ENCODE assay signal across 7 mouse cellular contexts in genomic region chr8:117801443-117802298, GRCm38 (mm10). TPM values are rescaled to one million over a fixed set of nuclear protein-coding genes. Genes with fewer than 3 reads are reported as not detected.
DNase-seq lines count a peak whose midpoint lies in the region; ATAC-seq lines count a peak whose summit lies in the region.

Mphosph6 (minus strand) TSS chr8:117801943.

- peaks cover 24% of the 10 kb centered on the region for H3K4me1 ChIP-seq in embryonic facial prominence, embryonic 12.5 days
- H3K4me1 ChIP-seq in limb, embryonic 11.5 days (ENCODE audit: control insufficient read depth, insufficient read depth, low read length) = peaks cover 6% of the 10 kb centered on the region
- peaks cover 23% of the 10 kb centered on the region for H3K4me1 ChIP-seq in midbrain, embryonic 14.5 days (ENCODE audit: control insufficient read depth, insufficient read depth, low read length)

- H3K27ac ChIP-seq in embryonic facial prominence, embryonic 12.5 days = peak within 1 kb of the TSS; percentile 86
- peak within 1 kb of the TSS; percentile 44 for H3K27ac ChIP-seq in limb, embryonic 11.5 days (replicated peaks; ENCODE audit: low read depth, low read length)
- peak within 1 kb of the TSS; percentile 71 for H3K27ac ChIP-seq in midbrain, embryonic 14.5 days (replicated peaks; ENCODE audit: low read depth, low read length)

- under 1% methylated on average over 65 of the region's 65 CpGs for WGBS in embryonic facial prominence, embryonic 12.5 days
- WGBS in limb, embryonic 11.5 days = under 1% methylated on average over 65 of the region's 65 CpGs
- under 1% methylated on average over 65 of the region's 65 CpGs for WGBS in midbrain, embryonic 14.5 days

- no peaks in the 10 kb centered on the region for H3K27me3 ChIP-seq in embryonic facial prominence, embryonic 12.5 days
- no peaks in the 10 kb centered on the region for H3K27me3 ChIP-seq in limb, embryonic 11.5 days (ENCODE audit: control insufficient read depth, insufficient read depth, low read length)
- no peaks in the 10 kb centered on the region for H3K27me3 ChIP-seq in midbrain, embryonic 14.5 days (ENCODE audit: control insufficient read depth, insufficient read depth, low read length)

- peak within 1 kb of the TSS; percentile 67 for H3K4me2 ChIP-seq in embryonic facial prominence, embryonic 12.5 days (replicated peaks)
- H3K4me2 ChIP-seq in limb, embryonic 11.5 days (ENCODE audit: low read depth, severe bottlenecking) = peak within 1 kb of the TSS; percentile 62
- H3K4me2 ChIP-seq in midbrain, embryonic 14.5 days (ENCODE audit: low read length) = peak within 1 kb of the TSS; percentile 67

- DNase-seq in adrenal gland, postnatal 25 days = peak; percentile 99
- DNase-seq in heart, adult 11 months = peak; percentile 99
- DNase-seq in kidney, adult 18-20 months = peak; percentile 96
- peak; percentile 98 for DNase-seq in limb, embryonic 11.5 days (ENCODE audit: low spot score)
- peak; percentile 99 for DNase-seq in midbrain, embryonic 14.5 days
- peak; percentile 90 to 95 for DNase-seq in spleen, adult 18-20 months

- peak within 1 kb of the TSS; percentile 81 for H3K9ac ChIP-seq in embryonic facial prominence, embryonic 12.5 days
- H3K9ac ChIP-seq in limb, embryonic 11.5 days (ENCODE audit: low read length) = peak within 1 kb of the TSS; percentile 66
- peak within 1 kb of the TSS; percentile 70 for H3K9ac ChIP-seq in midbrain, embryonic 14.5 days (replicated peaks; ENCODE audit: low read length)

- peaks cover 21% of the 10 kb centered on the region for H3K36me3 ChIP-seq in embryonic facial prominence, embryonic 12.5 days
- peaks cover 5% of the 10 kb centered on the region; the same call in 1 of the 2 replicates for H3K36me3 ChIP-seq in limb, embryonic 11.5 days (ENCODE audit: control insufficient read depth, insufficient read depth, low read length)
- H3K36me3 ChIP-seq in midbrain, embryonic 14.5 days (ENCODE audit: control insufficient read depth, insufficient read depth, low read length) = peaks cover 5% of the 10 kb centered on the region; the same call in 1 of the 2 replicates

- no peaks in the 10 kb centered on the region for H3K9me3 ChIP-seq in embryonic facial prominence, embryonic 12.5 days
- H3K9me3 ChIP-seq in limb, embryonic 11.5 days (ENCODE audit: control insufficient read depth, low read length) = no peaks in the 10 kb centered on the region
- no peaks in the 10 kb centered on the region for H3K9me3 ChIP-seq in midbrain, embryonic 14.5 days (ENCODE audit: control insufficient read depth, low read length)

- peak; percentile 97 for ATAC-seq in embryonic facial prominence, embryonic 12.5 days (ENCODE audit: insufficient number of reproducible peaks, insufficient read depth, low FRiP score, low TSS enrichment)
- ATAC-seq in limb, embryonic 11.5 days (ENCODE audit: insufficient number of reproducible peaks, low FRiP score, low TSS enrichment, low read depth) = peak; percentile 98
- ATAC-seq in midbrain, embryonic 14.5 days (ENCODE audit: low FRiP score, low TSS enrichment) = peak; percentile 98

- H3K4me3 ChIP-seq in embryonic facial prominence, embryonic 12.5 days = peak within 1 kb of the TSS; percentile 72
- peak within 1 kb of the TSS; percentile 48 for H3K4me3 ChIP-seq in limb, embryonic 11.5 days (ENCODE audit: low read depth, low read length)
- peak within 1 kb of the TSS; percentile 61 for H3K4me3 ChIP-seq in midbrain, embryonic 14.5 days (replicated peaks; ENCODE audit: low read depth, low read length)

RNA-seq across cellular contexts. Expression of gene Mphosph6, which starts in this region (rescaled TPM):
- 14.3 and 18.5 TPM in 2 replicates for total RNA-seq in adrenal gland, postnatal 25 days (2021)
- polyA plus RNA-seq in embryonic facial prominence, embryonic 12.5 days (2016; fragmentation: Nextera tagmentation; extraction: Ambion mirVana) = 52.3 and 55.6 TPM in 2 replicates
- polyA plus RNA-seq in limb, embryonic 11.5 days (2014; fragmentation: Nextera tagmentation; extraction: Ambion mirVana) = 66.3 and 67.5 TPM in 2 replicates
- 32.7 and 33.3 TPM in 2 replicates for polyA plus RNA-seq in midbrain, embryonic 14.5 days (2014; fragmentation: Nextera tagmentation; extraction: Ambion mirVana)

Comparison
In these comparisons a context has a peak if more than half of its experiments do, and no peak if none do; other contexts are left out.
1. Peak in every context shown above with its lines: DNase-seq, ATAC-seq, H3K4me3 ChIP-seq and H3K27ac ChIP-seq.